Mouse (Mus musculus) Muller cell, postnatal 12 days (primary cell): Measurements from ENCODE around the gene Sbno2.
"Not testable (repeated sequence)": the region's sequence is repeated elsewhere in the genome, so short reads cannot be mapped to it uniquely, and the experiment has no call there.

Experiments
- DNase-seq: peaks from one replicate; pipeline ENCODE4 v3.0.0-alpha.2; 2015; ENCODE audit errors: inconsistent ontology term

The Sbno2 gene

GRCm38 (mm10) chr10:80057683-80058326 lies 47.6 kb downstream of the Sbno2 start:
- no peak for DNase-seq

- DNase-seq: no peak
Observed at GRCm38 (mm10) chr10:80056976-80057682, 48.2 kb downstream of the Sbno2 start.

- no peak for DNase-seq
Observed at GRCm38 (mm10) chr10:80056506-80056905, 48.9 kb downstream of the Sbno2 start.

GRCm38 (mm10) chr10:80055891-80056290 lies 49.5 kb downstream of the Sbno2 start:
- DNase-seq: no peak

GRCm38 (mm10) chr10:80055364-80055763 lies 50.0 kb downstream of the Sbno2 start:
- DNase-seq: no peak

GRCm38 (mm10) chr10:80054911-80055310 lies 50.5 kb downstream of the Sbno2 start:
- DNase-seq: not testable (repeated sequence)

GRCm38 (mm10) chr10:80053831-80054815 lies 51.2 kb downstream of the Sbno2 start:
- DNase-seq: peak; percentile 80

GRCm38 (mm10) chr10:80053259-80053780 lies 52.1 kb downstream of the Sbno2 start:
- peak; percentile 99 for DNase-seq

- no peak for DNase-seq
Observed at GRCm38 (mm10) chr10:80052374-80052764, 53.0 kb downstream of the Sbno2 start.

GRCm38 (mm10) chr10:80051618-80052373 lies 53.6 kb downstream of the Sbno2 start:
- DNase-seq: peak; percentile 85

GRCm38 (mm10) chr10:80050885-80051617 lies 54.3 kb downstream of the Sbno2 start:
- no peak for DNase-seq

- DNase-seq: no peak
Observed at GRCm38 (mm10) chr10:80050244-80050643, 55.1 kb downstream of the Sbno2 start.

- peak; percentile 78 for DNase-seq
Observed at GRCm38 (mm10) chr10:80048834-80049233, 56.5 kb downstream of the Sbno2 start.

- DNase-seq: peak; percentile 90
Observed at GRCm38 (mm10) chr10:80048396-80048795, 57.0 kb downstream of the Sbno2 start.

GRCm38 (mm10) chr10:80047041-80047565 lies 58.3 kb downstream of the Sbno2 start, which contains the start of gene Gpx4:
Gene Gpx4, plus strand, starts transcription at chr10:80047166.
- DNase-seq: no peak

GRCm38 (mm10) chr10:80045766-80046165 lies 59.6 kb downstream of the Sbno2 start:
- DNase-seq: no peak

- not testable (repeated sequence) for DNase-seq
Observed at GRCm38 (mm10) chr10:80045364-80045763, 60.0 kb downstream of the Sbno2 start.

- peak; percentile 96 for DNase-seq
Observed at GRCm38 (mm10) chr10:80044087-80044486, 61.3 kb downstream of the Sbno2 start.

GRCm38 (mm10) chr10:80041409-80042060 lies 63.8 kb downstream of the Sbno2 start:
- DNase-seq: not testable (repeated sequence)
